Mouse (Mus musculus): ENCODE data around the gene H60c. TPM values are rescaled to one million over a fixed set of nuclear protein-coding genes. Genes with fewer than 3 reads are reported as not detected.
A peak's percentile ranks its signal among the peaks of the same experiment; 100 is the strongest.

The H60c gene
- polyA plus RNA-seq, 1 experiment from 2014 or later, result not detected

DNA sequence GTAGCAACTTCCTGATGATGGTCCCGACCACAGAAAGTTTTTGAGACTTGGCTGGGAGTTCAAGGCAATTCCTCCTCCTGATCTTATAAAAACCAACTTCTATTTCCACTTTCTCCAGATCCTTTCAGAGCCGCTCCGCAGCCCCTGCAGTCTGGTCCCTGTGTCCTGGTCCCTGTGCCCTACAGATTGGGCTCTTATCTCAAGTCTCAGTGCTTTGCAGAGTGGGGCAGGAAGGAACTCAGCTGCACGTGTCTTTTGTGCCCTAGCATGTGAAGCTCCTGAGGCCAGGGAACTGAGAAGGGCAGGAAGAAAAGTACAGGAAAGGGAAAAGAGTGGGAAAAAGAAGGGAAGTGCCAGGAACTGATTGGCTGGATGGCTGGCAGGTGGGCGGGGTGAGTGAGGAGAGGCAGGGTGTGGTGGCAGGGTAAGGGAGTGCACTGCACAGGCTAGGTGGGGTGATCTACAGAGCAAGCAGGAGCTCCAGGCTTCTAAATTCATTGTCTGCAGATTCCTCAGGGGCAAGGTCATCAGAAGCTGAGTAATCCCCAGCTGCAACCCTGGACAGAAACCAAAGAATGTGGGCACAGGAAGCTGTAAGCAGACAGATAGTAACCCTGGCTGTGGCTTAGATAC, 30.8 kb downstream of the H60c start:
- Histone ChIP-seq H3K4me1 (no peaks in the 10 kb centered on the region), H3K27me3 (replicated peaks) (no peaks in the 10 kb centered on the region), H3K27ac (replicated peaks) (no peak overlapping the region), H3K4me2 (no peak overlapping the region), H3K9me3 (replicated peaks) (no peaks in the 10 kb centered on the region), H3K9ac (replicated peaks) (no peak overlapping the region), H3K4me3 (replicated peaks) (no peak overlapping the region), H3K36me3 (no peaks in the 10 kb centered on the region)
- no peak for ATAC-seq (ENCODE audit: low FRiP score)
- 71% methylated on average over 5 of the region's 5 CpGs for WGBS

DNA sequence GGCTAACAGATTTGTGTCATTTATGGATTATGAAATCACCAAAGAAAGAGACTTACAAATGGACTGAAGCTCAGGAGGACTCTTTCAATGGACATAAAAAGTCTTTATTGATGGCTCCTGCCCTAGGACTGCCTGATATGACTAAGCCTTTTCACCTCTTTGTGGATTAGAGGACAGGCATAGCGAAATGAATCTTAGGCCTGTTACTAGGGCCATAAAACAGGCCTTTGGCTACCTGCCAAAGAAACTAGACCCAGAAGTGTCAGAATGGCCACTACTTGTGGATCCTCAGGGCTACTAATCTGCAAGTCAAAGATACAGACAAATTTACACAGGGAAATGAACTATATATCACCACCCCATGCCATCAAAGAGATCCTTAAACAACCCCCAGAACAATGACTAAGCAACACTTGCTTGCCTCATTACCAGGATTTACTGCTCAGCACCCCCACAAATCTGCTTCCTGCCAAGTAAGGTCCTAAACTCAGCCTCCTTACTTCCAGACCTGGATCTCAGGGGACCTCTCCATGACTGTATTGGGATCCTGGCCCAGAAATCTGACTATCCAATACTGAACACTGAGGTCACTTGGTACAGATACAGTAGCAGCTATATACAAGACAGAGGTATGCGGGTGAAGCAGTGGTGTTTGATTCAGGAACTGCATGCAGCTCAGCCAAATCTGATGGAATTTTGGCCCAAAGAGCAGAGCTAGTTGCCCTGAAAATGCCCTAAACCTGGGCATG, 39.0 kb downstream of the H60c start:
- H3K27me3 ChIP-seq (replicated peaks), result no peaks in the 10 kb centered on the region
- no peak overlapping the region for H3K4me3 ChIP-seq (replicated peaks)
- no peaks in the 10 kb centered on the region for H3K9me3 ChIP-seq (replicated peaks)
- H3K36me3 ChIP-seq, result no peaks in the 10 kb centered on the region
- WGBS, result 34% methylated on average over 2 of the region's 2 CpGs
- no peak overlapping the region for H3K9ac ChIP-seq (replicated peaks)
- ATAC-seq (ENCODE audit: low FRiP score), result peak; percentile 69; the same call in 1 of the 2 replicates
- H3K4me1 ChIP-seq, result no peaks in the 10 kb centered on the region
- no peak overlapping the region for H3K4me2 ChIP-seq
- no peak overlapping the region for H3K27ac ChIP-seq (replicated peaks)

Other genes starting within 250 kb of the H60c start
- 56.1 and 66.5 TPM in 2 replicates for gene Ppp1r14c, start 98.3 kb upstream of the H60c start, polyA plus RNA-seq (2015; fragmentation: Nextera tagmentation; extraction: Ambion mirVana)

Data from neural tube, embryonic 15.5 days (tissue).